Mouse (Mus musculus) neural tube, embryonic 13.5 days (tissue): ENCODE results near the gene Mettl7a1. TPM values are rescaled to one million over a fixed set of nuclear protein-coding genes. Genes with fewer than 3 reads are reported as not detected.
"Not testable (repeated sequence)": the region's sequence is repeated elsewhere in the genome, so short reads cannot be mapped to it uniquely, and the experiment has no call there.

Experiments used
- ATAC-seq: fragments of 200-750 bp; cut with Nextera tagmentation; 2 replicates; pipeline ENCODE4 v1.8.0; 2017; ENCODE audit warnings: low read depth, mild to moderate bottlenecking, moderate TSS enrichment, moderate library complexity
- H3K27ac ChIP-seq: fragments of 300-500 bp; sonication (generic); replicated peaks from 2 replicates; pipeline ENCODE4 v1.5.1; 2015; ENCODE audit warnings: moderate library complexity, mild to moderate bottlenecking, inconsistent platforms
- H3K27me3 ChIP-seq: fragments of 300-500 bp; sonication (generic); 2 replicates; pipeline ENCODE4 v1.6.1; 2015; ENCODE audit warnings: mild to moderate bottlenecking, inconsistent platforms
- H3K36me3 ChIP-seq: fragments of 300-500 bp; sonication (generic); 2 replicates; pipeline ENCODE4 v1.6.1; 2015; ENCODE audit warnings: mild to moderate bottlenecking, inconsistent platforms
- H3K4me1 ChIP-seq: fragments of 300-500 bp; sonication (generic); replicated peaks from 2 replicates; pipeline ENCODE4 v1.6.1; 2015; ENCODE audit warnings: inconsistent platforms
- H3K4me2 ChIP-seq: fragments of 300-500 bp; sonication (generic); 2 replicates; pipeline ENCODE4 v1.6.1; 2015; ENCODE audit warnings: inconsistent platforms, mild to moderate bottlenecking, moderate library complexity
- H3K4me3 ChIP-seq: fragments of 300-500 bp; sonication (generic); 2 replicates; pipeline ENCODE4 v1.5.1; 2015; ENCODE audit warnings: mild to moderate bottlenecking, inconsistent platforms
- H3K9ac ChIP-seq: fragments of 300-500 bp; sonication (generic); 2 replicates; pipeline ENCODE4 v1.6.1; 2015; ENCODE audit warnings: moderate library complexity, mild to moderate bottlenecking, inconsistent platforms
- H3K9me3 ChIP-seq: fragments of 300-500 bp; sonication (generic); 2 replicates; pipeline ENCODE4 v1.6.1; 2016; ENCODE audit warnings: inconsistent platforms
- WGBS: fragments of 180-500 bp; shearing (Covaris S2); methylation state at CpG from one replicate; pipeline ENCODE4 v1.1.7; 2015; 5-methylcytosine and 5-hydroxymethylcytosine counted together
- polyA plus RNA-seq: library from polyadenylated mRNA; unstranded; fragments of >200 nt; fragmentation: Nextera tagmentation; extraction: Ambion mirVana; gene quantifications from 2 replicates; pipeline ENCODE4 v1.2.1, GENCODE M21; 2015

Mettl7a1 gene
- 4.6 and 5.1 TPM in 2 replicates for polyA plus RNA-seq

DNA sequence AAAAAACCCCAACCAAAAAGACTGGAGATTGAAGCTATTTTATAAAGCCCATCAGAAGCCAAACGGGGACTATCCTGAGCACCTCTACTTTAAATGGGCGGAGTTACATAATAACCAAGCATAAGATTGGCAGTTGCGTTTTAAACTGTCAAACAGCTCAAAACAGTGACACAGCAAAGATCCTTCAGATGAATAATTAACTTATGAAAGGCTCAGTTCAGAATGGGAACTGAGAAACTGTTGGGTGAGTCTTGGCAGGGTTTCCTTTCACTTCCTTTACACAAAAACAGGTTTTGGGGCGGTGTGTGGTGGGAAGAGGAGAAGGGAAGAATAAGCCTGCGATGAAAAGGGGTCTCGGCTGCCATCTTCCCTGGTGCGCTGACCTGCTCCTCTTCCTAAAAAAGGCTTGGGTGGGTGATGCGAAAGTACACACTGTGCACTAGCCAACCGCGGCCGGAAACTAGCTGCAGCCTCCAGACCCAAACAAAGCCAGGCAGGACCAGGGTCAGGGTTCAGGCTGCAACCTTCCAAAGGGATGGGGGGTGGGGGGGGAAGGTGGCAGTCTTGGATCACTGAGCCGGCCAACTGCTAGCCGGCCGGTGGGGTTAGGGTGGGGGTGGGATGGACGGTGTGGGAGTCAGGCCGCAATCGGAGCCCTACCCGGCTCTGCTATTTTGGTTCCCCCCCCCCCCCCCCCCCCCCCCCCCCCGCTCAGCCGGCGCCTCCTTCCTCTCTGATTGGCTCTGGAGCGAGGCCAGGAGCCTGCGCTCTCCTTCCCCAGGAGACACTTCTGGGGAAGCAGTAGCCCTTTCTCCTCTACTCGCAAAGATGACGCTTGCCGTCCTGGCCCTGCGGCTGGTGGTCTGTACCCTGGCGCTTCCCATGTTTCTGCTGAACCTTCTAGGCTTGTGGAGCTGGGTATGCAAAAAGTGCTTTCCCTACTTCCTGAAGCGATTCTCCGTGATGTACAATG, at the start of gene Mettl7a1:
Gene Mettl7a1 (plus strand): TSS at position 122 of the 973 bp plus-strand sequence.
- peaks cover 18% of the 10 kb centered on the region for H3K4me1 ChIP-seq
- 5% methylated on average over 23 of the region's 30 CpGs for WGBS
- H3K4me3 ChIP-seq = peak within 1 kb of the TSS; percentile 52
- H3K36me3 ChIP-seq = no peaks in the 10 kb centered on the region
- peak within 1 kb of the TSS; percentile 81 for H3K9ac ChIP-seq
- ATAC-seq = peak; percentile 90
- H3K27ac ChIP-seq = peak within 1 kb of the TSS; percentile 88
- no peaks in the 10 kb centered on the region for H3K9me3 ChIP-seq
- peak within 1 kb of the TSS; percentile 73 for H3K4me2 ChIP-seq
- no peaks in the 10 kb centered on the region for H3K27me3 ChIP-seq

DNA sequence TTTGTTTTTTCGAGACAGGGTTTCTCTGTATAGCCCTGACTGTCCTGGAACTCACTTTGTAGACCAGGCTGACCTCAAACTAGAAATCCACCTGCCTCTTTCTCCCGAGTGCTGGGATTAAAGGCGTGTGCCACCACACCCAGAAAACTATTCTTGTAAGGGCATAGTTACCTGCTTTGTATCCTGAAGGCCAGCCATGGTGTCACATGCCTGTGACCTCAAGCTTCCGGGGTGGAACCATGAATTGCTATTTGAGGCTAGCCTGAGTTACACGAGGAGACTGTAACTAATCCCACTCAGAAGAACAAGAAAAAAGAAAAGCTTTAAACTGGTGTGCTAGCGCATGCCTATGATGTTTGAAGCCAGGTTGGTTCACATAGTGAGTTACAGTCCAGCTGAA, 47.6 kb upstream of the Mettl7a1 start:
- Histone ChIP-seq H3K4me2 (no peak overlapping the region), H3K9ac (no peak overlapping the region), H3K27me3 (no peaks in the 10 kb centered on the region), H3K4me1 (no peaks in the 10 kb centered on the region), H3K36me3 (peaks cover 84% of the 10 kb centered on the region), H3K4me3 (no peak overlapping the region), H3K9me3 (no peaks in the 10 kb centered on the region), H3K27ac (no peak overlapping the region)
- no peak for ATAC-seq
- 92% methylated on average over 6 of the region's 6 CpGs for WGBS

DNA sequence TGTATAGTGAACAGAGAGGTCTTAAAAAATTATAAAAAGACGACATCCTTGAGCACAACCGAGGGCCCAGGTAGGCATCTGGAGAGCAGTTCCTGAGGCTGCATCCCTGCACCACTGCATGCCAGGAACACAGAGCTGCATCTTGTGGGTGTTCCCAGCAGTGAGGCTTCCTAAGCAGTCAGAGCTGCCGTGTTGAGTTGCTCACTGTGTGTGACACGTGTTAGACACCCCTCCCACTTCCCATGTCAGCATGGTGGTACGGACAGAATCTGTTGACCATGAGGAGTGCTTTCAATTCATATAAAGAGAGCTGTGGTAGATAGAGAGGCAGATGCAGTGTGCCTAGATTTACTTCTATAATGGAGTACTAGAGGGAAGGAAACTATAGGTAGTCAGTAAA, 46.6 kb upstream of the Mettl7a1 start:
- Histone ChIP-seq H3K9me3 (no peaks in the 10 kb centered on the region), H3K36me3 (peaks cover 81% of the 10 kb centered on the region), H3K4me3 (no peak overlapping the region), H3K27me3 (no peaks in the 10 kb centered on the region), H3K27ac (no peak overlapping the region), H3K9ac (no peak overlapping the region), H3K4me2 (no peak overlapping the region), H3K4me1 (no peaks in the 10 kb centered on the region)
- ATAC-seq = no peak
- 93% methylated on average over 5 of the region's 5 CpGs for WGBS

DNA sequence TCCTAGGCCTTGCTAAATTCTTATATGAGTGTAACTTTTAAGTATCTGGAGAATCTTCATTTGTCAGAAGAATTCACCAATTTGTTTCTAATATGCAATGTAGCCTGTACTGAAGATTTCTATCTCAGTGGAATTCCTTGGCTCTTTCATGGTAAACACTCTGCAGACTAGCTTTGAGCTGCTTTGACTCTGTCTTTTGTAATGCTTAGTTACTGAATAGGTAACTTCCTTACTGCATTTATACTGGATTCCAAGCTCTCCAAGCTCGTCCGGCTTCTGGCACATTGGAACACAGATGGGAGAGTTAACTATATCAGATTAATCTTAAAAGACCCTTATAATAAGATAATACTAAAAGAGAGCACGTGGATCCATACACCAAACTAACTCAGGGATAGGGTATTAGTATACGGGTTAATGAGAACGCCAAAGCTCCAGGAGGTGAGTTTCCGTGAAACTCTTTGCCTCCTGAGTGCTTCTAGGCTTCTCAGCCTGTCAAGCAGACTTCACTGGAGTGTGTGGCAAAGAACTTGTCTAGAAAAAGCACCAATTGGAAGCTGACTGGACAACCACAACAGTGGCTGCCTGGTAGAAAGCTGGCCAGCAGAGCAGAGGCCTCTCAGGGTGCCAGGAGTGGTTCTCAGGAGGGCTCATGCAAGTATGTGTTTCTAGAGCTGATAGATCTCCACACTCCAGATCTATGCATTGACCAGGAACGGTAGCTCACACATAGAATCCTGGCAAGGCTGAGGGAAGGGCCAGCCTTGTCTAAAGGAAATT, 45.1 kb upstream of the Mettl7a1 start:
- Histone ChIP-seq H3K36me3 (peaks cover 67% of the 10 kb centered on the region), H3K27me3 (no peaks in the 10 kb centered on the region), H3K27ac (no peak overlapping the region), H3K4me3 (no peak overlapping the region), H3K4me1 (no peaks in the 10 kb centered on the region), H3K9ac (no peak overlapping the region), H3K9me3 (no peaks in the 10 kb centered on the region), H3K4me2 (no peak overlapping the region)
- WGBS = 94% methylated on average over 7 of the region's 7 CpGs
- no peak for ATAC-seq

DNA sequence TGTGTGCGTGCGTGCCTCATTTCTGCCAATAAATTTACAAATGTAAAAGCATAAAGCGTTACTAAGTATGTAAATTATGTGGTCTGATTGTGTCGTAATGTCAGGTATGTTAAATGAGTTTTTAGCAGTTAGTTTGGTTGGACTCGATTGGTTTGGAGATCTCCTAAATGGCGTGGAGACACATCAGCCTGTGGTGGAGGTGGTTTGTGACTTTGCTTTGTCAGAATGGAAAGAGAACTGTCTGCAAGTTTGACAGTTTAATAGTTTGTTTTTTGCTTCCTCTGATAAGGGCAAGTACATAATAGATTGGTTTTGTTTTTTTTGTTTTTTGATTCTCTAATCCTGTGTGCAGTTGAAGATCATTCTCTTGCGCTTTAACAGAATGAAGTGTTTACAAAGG, 43.6 kb upstream of the Mettl7a1 start:
- H3K36me3 ChIP-seq = peaks cover 52% of the 10 kb centered on the region
- H3K9me3 ChIP-seq, H3K4me3 ChIP-seq, H3K4me1 ChIP-seq, ATAC-seq, H3K27ac ChIP-seq, H3K4me2 ChIP-seq, H3K9ac ChIP-seq, H3K27me3 ChIP-seq: not testable (repeated sequence)
- 84% methylated on average over 6 of the region's 7 CpGs for WGBS

DNA sequence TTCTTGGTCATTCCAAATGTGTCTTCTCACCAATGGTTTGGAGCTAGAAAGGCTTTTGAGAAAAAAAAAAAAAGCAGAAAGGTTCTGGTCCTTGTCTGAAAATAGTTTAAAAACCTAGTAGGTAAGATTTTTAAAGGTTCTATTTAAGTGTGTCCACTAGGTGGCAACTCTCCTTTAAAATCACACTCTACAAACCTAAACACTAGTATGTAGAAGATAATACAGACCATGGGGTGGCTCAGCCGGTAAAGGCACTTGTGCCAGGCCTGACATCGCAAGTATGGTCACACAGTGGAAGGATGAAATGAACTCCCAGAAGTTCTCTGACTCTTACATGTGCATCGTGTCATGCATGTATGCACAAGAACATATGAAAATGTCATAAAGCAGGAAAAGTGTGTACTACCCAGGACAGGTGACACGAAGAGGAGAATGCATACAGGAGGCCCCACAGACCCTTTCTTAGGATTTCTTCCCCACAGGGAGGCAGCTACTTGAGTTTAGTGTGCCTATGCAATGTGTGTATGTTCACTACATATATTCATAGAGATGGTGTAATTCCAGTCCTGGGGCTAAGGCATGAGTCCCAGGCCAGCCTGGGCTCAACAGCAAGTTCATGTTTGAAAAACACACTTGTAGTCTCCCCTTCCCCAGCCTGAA, 40.6 kb upstream of the Mettl7a1 start:
- no peak overlapping the region for H3K9ac ChIP-seq
- H3K4me1 ChIP-seq = no peaks in the 10 kb centered on the region
- H3K36me3 ChIP-seq = peaks cover 24% of the 10 kb centered on the region
- H3K9me3 ChIP-seq = no peaks in the 10 kb centered on the region
- no peak overlapping the region for H3K4me2 ChIP-seq
- H3K27ac ChIP-seq = no peak overlapping the region
- ATAC-seq = no peak
- H3K27me3 ChIP-seq = no peaks in the 10 kb centered on the region
- WGBS = 15% methylated on average over 4 of the region's 4 CpGs
- H3K4me3 ChIP-seq = no peak overlapping the region

DNA sequence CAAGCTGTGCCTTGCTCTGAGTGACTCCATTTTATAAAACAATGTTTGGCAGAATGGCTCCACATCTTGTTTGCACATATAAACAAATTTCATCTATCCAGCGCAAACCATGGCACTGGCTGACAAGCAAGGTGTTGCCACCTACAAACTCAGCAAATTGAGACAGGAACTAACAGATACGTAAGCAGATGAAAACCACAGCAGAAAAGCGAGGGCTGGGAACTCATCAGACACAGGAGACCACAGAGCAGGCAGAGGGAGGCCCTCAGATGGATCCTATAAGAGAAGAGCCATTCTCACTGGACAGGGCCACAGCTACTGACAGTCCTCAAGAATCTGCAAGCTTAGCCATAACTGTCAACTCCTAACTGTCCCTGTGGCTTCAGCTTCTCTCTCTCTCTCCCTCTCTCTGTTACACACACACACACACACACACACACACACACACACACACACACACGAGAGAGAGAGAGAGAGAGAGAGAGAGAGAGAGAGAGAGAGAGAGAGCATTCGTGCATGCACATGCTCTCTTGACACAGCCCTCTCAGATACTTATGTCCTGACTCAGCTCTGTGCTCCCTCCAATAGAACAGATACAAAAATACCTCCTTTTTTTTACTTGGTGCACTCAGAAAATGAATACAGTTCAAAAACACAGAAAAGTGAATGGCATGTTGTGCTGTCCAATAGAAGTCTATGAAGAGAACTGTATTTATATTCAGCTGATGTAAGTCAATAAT, 38.2 kb upstream of the Mettl7a1 start:
- no peaks in the 10 kb centered on the region for H3K4me1 ChIP-seq
- WGBS = 90% methylated on average over 4 of the region's 5 CpGs
- no peaks in the 10 kb centered on the region for H3K27me3 ChIP-seq
- peaks cover 10% of the 10 kb centered on the region for H3K36me3 ChIP-seq
- H3K27ac ChIP-seq = no peak overlapping the region
- H3K9ac ChIP-seq = no peak overlapping the region
- ATAC-seq = no peak
- no peak overlapping the region for H3K4me3 ChIP-seq
- H3K9me3 ChIP-seq = no peaks in the 10 kb centered on the region
- H3K4me2 ChIP-seq = no peak overlapping the region

DNA sequence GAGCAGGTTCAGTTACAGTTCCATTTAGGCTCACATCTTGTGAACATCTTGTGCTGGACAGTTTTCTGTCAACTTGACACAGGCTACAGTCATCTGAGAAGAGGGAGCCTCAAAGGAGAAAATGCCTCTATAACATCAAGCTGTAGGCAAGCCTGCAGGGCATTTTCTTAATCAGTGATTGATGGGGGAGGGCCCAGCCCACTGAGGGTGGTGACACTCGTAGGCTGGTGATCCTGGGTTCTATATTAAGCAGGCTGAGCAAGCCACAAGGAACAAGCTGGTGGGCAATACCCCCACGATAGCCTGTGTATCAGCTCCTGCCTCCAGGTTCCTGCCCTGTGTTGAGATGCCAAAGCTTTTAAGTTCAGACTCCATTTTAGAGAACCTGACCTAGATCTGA, 35.0 kb upstream of the Mettl7a1 start:
- no peak overlapping the region for H3K27ac ChIP-seq
- no peaks in the 10 kb centered on the region for H3K9me3 ChIP-seq
- no peaks in the 10 kb centered on the region for H3K36me3 ChIP-seq
- WGBS = 74% methylated on average over 2 of the region's 2 CpGs
- H3K4me2 ChIP-seq = no peak overlapping the region
- H3K4me1 ChIP-seq = no peaks in the 10 kb centered on the region
- H3K27me3 ChIP-seq = no peaks in the 10 kb centered on the region
- no peak overlapping the region for H3K9ac ChIP-seq
- ATAC-seq = no peak
- no peak overlapping the region for H3K4me3 ChIP-seq

DNA sequence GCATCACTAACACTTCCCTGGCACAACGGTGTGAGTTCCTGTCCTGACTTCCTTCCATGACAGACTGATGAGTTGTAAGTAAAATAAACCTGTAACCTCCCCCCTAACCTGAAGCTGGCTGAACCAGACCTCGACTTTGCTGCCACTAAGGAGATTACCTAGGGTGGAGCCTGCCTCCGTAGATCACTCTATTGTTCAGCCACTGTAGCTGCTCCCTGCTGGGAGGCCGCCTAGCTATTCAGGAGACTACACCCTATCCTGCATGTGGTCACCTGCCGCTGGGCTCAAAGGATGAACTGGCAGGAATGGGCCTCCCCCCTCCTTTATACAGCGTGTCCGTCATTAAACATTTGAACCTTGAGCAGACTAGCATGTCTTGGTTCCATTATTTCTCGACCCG, 34.2 kb upstream of the Mettl7a1 start:
- no peak for ATAC-seq
- no peak overlapping the region for H3K9ac ChIP-seq
- 0 out of 2 replicates have a peak, but pooled peaks cover under 1% of the 10 kb centered on the region for H3K9me3 ChIP-seq
- no peaks in the 10 kb centered on the region for H3K27me3 ChIP-seq
- H3K36me3 ChIP-seq = no peaks in the 10 kb centered on the region
- no peak overlapping the region for H3K27ac ChIP-seq
- H3K4me3 ChIP-seq = no peak overlapping the region
- no peak overlapping the region for H3K4me2 ChIP-seq
- H3K4me1 ChIP-seq = no peaks in the 10 kb centered on the region
- 15% methylated on average over 9 of the region's 9 CpGs for WGBS

DNA sequence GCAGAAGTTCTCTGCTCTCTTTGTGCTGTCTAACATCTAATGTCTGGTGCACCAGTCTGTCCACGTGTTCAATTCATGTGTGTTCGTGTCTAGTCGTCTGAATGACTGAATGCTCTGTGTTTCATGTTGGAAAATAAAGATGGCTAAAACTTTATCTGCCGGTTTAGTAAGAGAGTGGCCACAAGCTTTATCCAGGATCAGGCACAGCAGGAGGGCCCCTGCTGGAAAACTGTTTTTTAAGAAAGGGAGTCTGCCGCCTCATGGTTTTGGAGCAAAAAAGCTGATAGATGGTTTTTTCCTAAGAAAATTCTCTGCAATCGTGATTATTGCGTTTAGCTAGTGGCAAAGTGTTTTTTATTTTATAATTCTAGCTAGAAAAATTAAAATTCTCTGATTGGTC, 33.3 kb upstream of the Mettl7a1 start:
- not testable (repeated sequence) for H3K4me3 ChIP-seq, H3K4me2 ChIP-seq, ATAC-seq, H3K9ac ChIP-seq, H3K4me1 ChIP-seq, H3K9me3 ChIP-seq, H3K27me3 ChIP-seq, H3K36me3 ChIP-seq, H3K27ac ChIP-seq
- WGBS = 32% methylated on average over 7 of the region's 7 CpGs

DNA sequence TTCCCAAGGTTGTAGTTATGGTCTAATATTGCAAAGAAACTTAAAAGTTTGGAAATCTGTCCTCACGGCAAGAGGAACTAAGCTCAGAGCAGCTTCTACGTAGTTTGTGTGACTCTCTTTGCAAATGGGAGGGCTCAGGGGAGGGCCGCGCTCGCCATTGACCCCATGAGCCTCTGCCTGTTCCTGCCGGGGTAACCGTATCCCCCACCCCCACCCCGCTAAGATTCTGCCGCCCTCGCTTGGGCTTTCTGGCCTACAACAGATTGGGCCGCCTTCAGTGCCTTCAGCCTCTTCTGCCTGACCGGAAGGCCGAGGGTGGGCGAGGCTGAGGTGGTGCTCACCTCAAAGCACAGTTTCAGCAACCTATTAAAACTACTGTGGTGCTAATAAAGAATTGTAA, 32.5 kb upstream of the Mettl7a1 start:
- Histone ChIP-seq H3K36me3 (no peaks in the 10 kb centered on the region), H3K27me3 (no peaks in the 10 kb centered on the region), H3K27ac (no peak overlapping the region), H3K9ac (no peak overlapping the region), H3K9me3 (0 out of 2 replicates have a peak, but pooled peaks cover 3% of the 10 kb centered on the region), H3K4me3 (no peak overlapping the region), H3K4me1 (no peaks in the 10 kb centered on the region), H3K4me2 (no peak overlapping the region)
- no peak for ATAC-seq
- WGBS = 59% methylated on average over 14 of the region's 14 CpGs
